Mouse (Mus musculus) urinary bladder, adult 18-20 months (tissue): ENCODE measurements at regions not wholly inside any gene's neighbourhood (a gene's known extent, or its start where the extent isn't known, plus 50 kb on each side); places are given as distances from the start of the nearest gene placed in this dataset.
"Not testable (repeated sequence)": the region's sequence is repeated elsewhere in the genome, so short reads cannot be mapped to it uniquely, and the experiment has no call there.

Experiments used
- DNase-seq, 2 experiments: peaks; one replicate each; pipeline ENCODE4 v3.0.0; 2022; ENCODE audit warnings: low spot score in 2 of 2, mixed read lengths in 2 of 2

DNA sequence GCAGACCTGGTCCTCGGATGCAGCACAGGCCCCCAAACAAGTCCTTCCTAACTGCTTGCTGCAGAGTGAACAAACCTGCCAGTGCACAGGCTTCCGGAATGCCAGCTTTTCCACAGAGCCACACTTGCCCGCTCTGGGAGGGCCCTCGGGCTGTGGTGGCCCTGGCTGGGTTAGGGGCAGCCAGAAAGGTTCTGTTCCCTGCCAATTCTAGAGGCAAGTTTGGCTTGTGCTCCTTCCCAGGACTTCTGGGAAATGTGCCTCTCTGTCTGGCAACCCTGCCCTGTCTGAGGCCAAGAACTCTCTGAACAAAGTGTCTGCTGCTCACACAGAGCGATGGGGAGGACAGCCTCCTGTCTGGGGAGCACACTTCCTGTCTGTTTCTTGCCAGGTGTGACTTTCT, 66.4 kb downstream of the Xrcc2 start:
- no peak for DNase-seq

DNA sequence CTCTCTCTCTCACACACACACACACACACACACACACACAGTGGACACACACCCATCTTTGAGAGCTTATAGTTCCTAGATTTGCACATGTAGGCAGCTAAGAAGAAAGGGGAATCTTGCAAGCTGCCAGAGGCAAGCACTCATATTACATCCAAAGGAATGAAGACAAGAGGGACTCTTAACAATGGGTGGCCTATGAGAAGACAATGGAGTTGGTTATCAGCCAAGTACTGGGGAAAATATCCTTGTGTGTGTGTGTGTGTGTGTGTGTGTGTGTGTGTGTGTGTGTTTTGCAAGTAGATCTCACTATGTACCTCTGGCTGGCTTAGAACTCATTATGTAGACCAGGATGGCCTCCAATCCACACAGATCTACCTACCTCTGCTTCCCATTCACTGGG, 67.5 kb downstream of the Xrcc2 start:
- DNase-seq: no peak

DNA sequence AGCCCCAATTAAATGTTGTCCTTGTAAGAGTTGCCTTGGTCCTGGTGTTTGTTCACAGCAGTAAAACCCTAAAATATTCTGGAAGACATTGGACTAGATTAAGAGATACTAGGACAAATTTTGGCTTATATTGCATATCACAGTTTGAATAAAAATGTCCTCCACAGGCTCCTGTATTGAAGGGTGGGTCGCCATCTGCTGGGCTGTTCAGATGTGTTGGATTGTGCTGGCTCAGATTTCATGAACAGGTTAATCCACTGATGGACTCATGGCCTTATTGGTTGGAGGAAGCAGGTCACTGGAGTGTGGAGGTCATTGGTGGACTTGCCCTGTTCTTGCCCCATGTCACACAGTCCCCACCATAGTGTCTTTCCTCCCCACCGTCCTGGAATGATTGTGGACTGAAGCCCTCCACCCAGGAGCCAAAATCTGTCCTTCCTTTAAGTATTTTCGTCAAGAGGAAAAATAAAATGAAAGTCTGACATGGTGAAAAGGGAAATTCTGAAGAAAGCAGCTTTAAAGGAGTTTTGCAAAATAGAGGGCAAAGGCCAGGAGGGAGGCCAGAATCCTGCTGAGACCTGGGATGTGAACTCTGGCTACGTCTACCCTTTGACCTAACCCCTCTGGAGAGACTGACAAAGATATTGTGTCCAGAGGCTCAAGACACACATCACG, 72.6 kb downstream of the Xrcc2 start:
- DNase-seq: no peak

DNA sequence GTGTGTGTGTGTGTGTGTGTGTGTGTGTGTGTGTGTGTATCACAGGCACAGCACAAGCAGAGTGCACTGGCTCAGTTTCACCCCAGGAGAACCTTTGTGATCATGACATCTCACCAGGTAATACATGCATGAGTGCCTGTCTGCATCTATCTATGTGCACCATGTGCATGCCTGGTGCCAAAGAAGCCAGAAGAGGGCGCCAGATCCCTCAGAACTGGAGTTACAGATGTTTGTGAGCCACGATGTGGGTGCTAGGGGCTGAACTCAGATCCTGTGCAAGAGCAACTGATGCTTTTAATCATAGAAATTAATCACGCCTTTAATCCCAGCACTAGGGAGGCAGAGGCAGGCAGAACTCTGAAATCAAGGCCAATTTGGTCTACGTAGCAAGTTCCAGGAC, 75.9 kb downstream of the Xrcc2 start:
- no peak for DNase-seq

DNA sequence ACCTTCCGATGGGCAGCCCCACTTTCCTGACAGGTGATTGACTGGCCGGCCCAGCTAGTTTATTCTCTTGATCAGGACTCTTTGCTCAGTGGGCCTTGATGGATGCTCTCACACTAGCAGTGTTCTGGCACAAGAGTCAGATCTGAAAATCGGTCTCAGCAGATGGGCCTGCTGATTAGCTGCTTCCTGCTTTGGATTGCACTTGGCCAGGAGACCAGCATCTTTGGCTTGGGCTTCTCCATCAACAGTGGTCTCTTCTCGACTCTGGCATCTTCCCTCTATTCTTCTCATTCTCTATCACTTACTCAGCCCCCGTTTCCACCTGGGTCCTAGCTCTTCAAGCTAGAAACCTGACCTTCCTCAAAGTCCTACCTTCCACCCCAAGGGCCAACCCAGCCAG, 77.1 kb downstream of the Xrcc2 start:
- DNase-seq: no peak

DNA sequence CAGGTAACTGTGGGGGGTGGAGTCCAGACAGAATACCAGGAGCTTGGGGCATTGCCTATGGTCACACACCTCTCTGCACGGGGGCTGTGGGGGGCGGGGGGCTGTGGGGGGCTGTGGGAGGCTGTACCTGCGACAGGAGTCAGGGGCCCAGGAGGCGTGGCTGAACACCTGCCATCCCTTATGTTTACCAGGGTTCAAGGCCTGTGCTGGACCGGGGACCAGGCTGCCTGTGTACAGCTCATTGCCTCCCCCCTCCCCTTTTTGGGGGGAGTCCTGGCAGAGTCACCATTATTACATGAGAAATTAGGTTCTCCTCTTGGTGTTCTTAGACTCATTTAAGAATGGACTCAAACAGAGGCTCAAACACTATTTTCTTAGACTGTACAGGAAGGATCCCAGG, 78.5 kb downstream of the Xrcc2 start:
- no peak for DNase-seq

DNA sequence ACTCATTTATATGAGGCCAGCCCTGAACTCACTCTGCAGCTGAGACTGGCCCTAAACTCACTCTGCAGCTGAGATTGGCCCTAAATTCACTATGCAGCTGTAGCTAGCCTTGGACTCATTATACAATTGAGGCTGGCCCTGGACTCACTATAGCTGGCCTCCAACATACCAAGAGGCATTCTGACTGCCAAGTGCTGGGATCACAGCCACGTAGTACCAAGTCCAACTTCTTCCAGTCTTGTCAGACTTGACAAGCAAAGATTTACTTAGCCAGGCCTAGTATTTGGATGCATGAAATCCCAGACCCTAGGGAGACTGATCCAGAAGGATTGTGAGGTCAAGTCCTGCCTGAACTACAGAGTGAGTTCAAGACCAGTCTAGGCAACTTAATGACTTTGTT, 81.6 kb downstream of the Xrcc2 start:
- DNase-seq: no peak

DNA sequence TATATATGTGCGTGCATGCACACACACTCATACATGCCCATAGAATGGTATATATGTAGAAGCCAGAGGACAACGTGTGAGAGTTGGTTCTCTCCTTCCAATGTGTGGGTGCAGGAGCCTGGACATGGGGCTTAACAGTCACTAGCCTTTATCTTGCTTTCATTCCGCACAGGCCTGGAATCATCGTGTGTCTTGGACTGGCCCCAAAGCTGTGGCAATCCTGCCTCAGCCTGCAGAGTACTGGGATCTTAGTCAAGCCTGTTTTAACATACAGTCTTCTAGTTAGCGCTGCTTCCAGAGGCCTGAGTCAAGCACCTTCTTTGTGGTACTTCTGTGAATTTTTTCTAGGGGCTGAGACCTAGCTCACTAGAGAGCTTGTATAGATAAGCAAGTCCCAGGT, 85.8 kb downstream of the Xrcc2 start:
- DNase-seq: peak; percentile 13 to 25

DNA sequence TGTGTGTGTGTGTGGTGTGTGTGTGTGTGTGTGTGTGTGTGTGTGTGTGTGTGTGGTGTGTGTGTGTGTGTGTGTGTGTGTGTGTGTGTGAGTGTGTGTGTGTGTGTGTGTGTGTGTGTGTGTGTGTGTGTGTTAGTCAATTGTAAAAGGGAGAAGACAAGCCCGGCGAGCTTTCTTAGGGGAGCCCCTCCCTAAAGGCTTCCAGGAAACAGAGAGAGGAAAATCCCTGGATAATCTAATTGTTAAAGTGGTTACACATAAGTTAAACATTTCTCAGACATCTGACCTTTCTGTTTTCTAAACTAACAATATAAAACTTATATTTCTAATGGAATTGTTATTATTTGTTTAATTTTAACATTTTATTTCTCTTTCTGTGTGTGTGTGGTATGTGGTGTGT, 86.3 kb downstream of the Xrcc2 start:
- DNase-seq: not testable (repeated sequence)

DNA sequence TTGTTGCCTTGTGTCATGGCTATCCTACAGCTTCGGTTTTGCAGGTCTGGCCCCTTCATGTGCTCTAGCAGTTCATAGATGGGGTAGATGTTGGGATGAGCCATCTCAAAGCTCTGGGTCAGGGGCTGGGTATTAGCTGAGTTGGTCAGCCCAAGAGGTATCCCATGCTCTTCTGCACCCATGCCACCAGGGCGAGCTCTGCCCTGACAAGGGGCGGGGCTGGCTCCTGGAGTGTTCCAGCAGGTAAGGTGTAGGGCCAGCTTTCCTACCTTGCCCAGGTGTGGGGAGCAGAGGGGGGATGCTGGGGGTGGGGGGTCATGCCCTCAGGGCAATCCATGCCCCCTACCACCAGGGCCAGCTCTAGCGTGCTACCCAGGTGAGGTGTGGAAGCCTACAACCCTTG, 91.0 kb downstream of the Xrcc2 start:
- peak in 1 of 2 experiments; percentile 55 for DNase-seq

DNA sequence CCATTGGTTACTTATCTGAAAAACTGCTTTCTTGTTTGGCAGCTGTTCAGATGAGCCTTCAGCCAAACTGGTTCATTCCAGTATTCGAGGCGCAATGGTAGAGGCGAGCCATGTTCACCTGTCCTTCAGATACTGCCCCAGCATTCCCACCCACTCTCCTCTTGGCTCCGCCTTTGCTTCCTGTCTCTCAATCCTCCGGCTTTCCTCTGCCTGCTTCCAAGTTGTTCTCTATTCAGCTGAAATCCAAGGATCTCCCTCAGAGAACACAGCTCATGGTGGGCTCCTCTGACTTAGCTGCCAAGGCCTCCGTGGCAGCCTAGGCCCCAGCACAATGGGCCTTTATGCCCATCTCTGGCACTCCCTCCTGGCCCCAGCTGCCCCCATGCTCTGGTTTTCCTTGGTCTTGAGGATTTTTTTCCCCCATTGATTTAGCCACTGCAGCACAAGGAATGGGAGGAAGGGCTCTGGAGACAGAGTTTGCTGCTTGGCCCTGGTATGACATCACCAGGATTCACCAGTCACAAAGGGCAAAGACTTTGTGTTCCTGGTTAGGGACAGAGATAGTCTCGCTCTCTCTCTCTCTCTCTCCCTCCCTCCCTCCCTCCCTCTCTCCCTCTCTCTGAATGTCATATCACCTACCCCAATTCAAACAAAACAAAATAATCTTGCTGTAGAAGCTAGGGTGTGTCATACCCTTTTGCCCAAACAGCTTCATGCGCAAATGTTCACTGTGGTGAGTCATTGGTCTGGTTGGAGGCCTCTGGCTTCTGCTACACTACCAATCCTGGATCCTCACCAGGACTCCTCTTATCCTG, 91.6 kb downstream of the Xrcc2 start:
- peak; percentile 34 to 65 for DNase-seq

DNA sequence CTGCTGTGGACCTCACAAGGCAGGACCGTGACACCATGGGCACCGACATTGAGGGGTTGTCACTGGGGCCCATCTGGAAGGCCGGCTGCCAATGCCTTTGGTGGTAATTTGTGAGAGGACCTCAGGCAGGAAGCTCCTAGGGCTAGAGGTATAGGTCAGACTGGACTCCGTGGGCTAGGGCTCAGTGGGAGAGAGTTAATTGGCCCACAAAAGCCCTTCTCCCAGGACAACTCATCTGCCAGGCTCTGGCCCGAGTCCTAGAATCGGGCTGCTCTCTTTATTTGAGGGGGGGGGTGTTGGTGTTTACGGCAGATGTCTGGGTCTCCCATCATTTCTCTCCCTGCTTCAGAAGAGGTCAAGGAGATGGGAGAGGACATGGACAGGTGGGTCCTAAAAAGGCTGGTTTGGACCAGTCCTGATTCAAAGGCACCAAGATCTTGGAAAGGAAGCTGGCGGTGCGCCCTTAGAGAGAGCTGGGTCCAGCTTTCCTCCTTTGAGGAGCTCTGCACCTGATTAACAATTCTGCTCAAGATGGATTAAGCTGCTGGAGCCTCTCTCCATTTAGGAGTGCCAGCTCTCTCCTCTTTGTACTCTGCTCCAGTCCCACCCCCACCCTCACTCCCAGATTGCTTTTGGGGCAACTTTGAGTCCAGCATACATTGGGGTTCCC, 93.5 kb downstream of the Xrcc2 start:
- DNase-seq: no peak

DNA sequence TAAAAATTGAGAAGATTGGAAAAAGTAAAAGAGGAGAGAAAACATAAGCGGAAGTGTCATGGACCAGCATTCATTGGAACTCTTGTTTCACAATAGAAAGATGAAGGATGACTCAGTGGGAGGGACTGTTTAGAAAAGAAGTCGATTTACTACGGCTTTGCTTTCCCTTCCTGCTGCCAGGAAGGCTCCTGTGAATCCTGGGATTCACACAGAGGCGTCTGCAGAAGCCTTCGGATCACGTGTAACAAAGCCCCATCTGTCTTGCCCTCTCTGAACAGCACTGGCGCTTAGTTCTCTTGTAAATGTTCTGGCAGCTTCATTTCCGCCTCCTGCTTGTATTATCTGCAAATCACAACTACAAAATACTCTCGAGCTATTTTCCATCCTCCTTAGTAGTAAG, 94.0 kb downstream of the Cct8l1 start:
- peak in 1 of 2 experiments; percentile 23 for DNase-seq

DNA sequence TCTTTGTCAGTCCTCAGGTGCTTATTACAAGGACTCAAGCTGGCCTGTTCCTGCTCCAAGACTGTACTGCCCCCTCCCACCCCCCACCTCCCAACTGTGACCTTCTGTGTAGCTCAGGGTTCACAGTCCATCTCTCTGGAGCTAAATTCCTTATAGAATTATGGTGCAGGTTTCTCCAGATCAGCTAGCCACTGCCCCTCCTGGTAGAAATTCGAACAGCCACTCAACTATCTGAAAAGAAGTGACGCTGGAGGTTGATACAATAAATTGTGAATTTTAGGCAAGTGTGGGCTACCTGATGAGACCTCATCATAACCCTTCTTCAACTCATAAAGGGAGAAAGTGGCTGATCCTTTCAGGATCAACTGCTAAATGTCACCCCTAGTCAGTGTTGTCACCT, 86.3 kb downstream of the Cct8l1 start:
- no peak for DNase-seq

DNA sequence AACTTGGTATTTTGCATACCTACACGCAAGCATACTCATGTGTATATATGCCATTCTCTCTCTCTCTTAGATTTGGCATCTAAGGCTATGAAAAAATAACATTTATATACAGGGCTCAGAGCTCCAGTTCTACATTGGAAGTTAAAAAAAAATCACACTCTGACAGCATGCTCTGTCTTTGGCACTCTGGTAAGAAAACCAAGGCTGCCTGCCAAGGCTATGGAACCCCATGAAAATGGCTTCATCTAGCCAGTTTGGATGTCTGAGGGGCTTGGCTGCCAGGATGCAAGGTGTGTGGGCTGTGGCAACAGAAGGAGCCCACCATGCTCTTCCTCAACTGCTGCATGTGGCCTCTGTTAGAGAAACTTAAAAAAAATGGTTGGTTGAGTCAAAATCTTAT, 83.5 kb downstream of the Cct8l1 start:
- no peak for DNase-seq

DNA sequence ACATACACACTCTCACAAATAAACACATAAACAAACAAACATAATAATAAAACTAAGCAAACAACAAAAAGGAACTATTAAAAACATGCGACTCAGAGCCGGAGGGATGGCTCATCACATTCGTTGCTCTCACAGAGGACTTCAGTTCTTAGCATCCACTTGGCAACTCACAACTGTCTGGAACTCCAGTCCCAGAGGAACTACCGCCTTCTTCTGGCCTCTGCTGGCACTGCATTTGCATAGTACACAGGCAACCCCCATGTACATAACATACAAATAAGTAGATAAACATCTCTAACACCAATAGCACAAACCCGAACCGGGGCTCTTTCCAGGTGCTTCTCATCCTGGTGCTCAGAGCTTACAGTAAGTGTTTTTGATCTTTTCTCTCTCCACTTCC, 81.9 kb downstream of the Cct8l1 start:
- DNase-seq: no peak

DNA sequence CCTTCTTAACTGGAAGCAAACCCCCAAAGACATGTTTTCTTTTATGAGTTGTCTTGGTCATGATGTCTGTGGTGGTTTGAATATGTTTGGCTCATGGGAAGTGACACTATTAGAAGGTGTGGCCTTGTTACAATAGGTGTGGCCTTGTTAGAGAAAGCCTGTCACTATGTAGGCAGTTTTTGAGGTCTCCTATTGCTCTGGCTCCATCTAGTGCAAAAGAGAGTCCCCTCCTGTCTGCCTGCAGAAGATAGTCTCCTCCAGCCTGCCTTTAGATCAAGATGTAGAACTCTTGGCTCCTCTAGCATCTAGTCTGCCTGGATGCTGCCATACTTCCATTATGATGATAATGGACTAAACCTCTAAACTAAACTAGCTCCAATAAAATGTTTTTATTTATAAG, 75.8 kb downstream of the Cct8l1 start:
- no peak for DNase-seq
